Mouse (Mus musculus): Measurements from ENCODE around the gene 4921504E06Rik.

The 4921504E06Rik gene

GRCm38 (mm10) chr2:19553821-19554592, at the start of gene 4921504E06Rik:
4921504E06Rik (minus strand) TSS chr2:19553914.
- DNase-seq (ENCODE audit: low spot score) = peak; percentile 83

GRCm38 (mm10) chr2:19601386-19601925, 47.7 kb upstream of the 4921504E06Rik start:
- DNase-seq (ENCODE audit: low spot score) = no peak

- no peak for DNase-seq (ENCODE audit: low spot score)
These were observed 47.1 kb upstream of the 4921504E06Rik start for GRCm38 (mm10) chr2:19600860-19601259.

GRCm38 (mm10) chr2:19599801-19600200, 46.1 kb upstream of the 4921504E06Rik start:
- DNase-seq (ENCODE audit: low spot score) = no peak

GRCm38 (mm10) chr2:19596988-19597387, 43.3 kb upstream of the 4921504E06Rik start:
- no peak for DNase-seq (ENCODE audit: low spot score)

- no peak for DNase-seq (ENCODE audit: low spot score)
These were observed 42.7 kb upstream of the 4921504E06Rik start for GRCm38 (mm10) chr2:19596426-19596825.

GRCm38 (mm10) chr2:19594856-19595255, 41.1 kb upstream of the 4921504E06Rik start:
- no peak for DNase-seq (ENCODE audit: low spot score)

GRCm38 (mm10) chr2:19579846-19580245, 26.1 kb upstream of the 4921504E06Rik start:
- DNase-seq (ENCODE audit: low spot score) = no peak

GRCm38 (mm10) chr2:19579180-19579579, 25.5 kb upstream of the 4921504E06Rik start:
- DNase-seq (ENCODE audit: low spot score) = no peak

GRCm38 (mm10) chr2:19562114-19562829, 8.6 kb upstream of the 4921504E06Rik start:
- DNase-seq (ENCODE audit: low spot score) = no peak

GRCm38 (mm10) chr2:19560654-19561053, 6.9 kb upstream of the 4921504E06Rik start:
- DNase-seq (ENCODE audit: low spot score) = peak; percentile 10

- peak; percentile 73 for DNase-seq (ENCODE audit: low spot score)
These were observed 6.4 kb upstream of the 4921504E06Rik start for GRCm38 (mm10) chr2:19560071-19560470.

GRCm38 (mm10) chr2:19551396-19551795, 2.3 kb downstream of the 4921504E06Rik start:
- no peak for DNase-seq (ENCODE audit: low spot score)

GRCm38 (mm10) chr2:19540906-19541305, 12.8 kb downstream of the 4921504E06Rik start:
- DNase-seq (ENCODE audit: low spot score) = no peak

- DNase-seq (ENCODE audit: low spot score) = no peak
These were observed 24.3 kb downstream of the 4921504E06Rik start for GRCm38 (mm10) chr2:19529428-19529827.

GRCm38 (mm10) chr2:19528797-19529196, 24.9 kb downstream of the 4921504E06Rik start:
- DNase-seq (ENCODE audit: low spot score) = peak; percentile 74

- no peak for DNase-seq (ENCODE audit: low spot score)
These were observed 29.6 kb downstream of the 4921504E06Rik start for GRCm38 (mm10) chr2:19524071-19524470.

GRCm38 (mm10) chr2:19521662-19522061, 32.1 kb downstream of the 4921504E06Rik start:
- DNase-seq (ENCODE audit: low spot score) = peak; percentile 12

- no peak for DNase-seq (ENCODE audit: low spot score)
These were observed 33.1 kb downstream of the 4921504E06Rik start for GRCm38 (mm10) chr2:19520617-19521016.

GRCm38 (mm10) chr2:19519768-19520167, 33.9 kb downstream of the 4921504E06Rik start:
- DNase-seq (ENCODE audit: low spot score) = peak; percentile 31

- DNase-seq (ENCODE audit: low spot score) = no peak
These were observed 35.8 kb downstream of the 4921504E06Rik start for GRCm38 (mm10) chr2:19517952-19518351.

GRCm38 (mm10) chr2:19512381-19512780, 41.3 kb downstream of the 4921504E06Rik start:
- no peak for DNase-seq (ENCODE audit: low spot score)

- DNase-seq (ENCODE audit: low spot score) = no peak
These were observed 42.7 kb downstream of the 4921504E06Rik start for GRCm38 (mm10) chr2:19511032-19511431.

All from lung, postnatal 25 days (tissue).